Mouse (Mus musculus) left cerebral cortex, postnatal 36 days (tissue): ENCODE data around the gene Exoc5. TPM values are rescaled to one million over a fixed set of nuclear protein-coding genes. Genes with fewer than 3 reads are reported as not detected.

Experiments used
- DNase-seq, 2 experiments: peaks; one replicate each; pipeline ENCODE4 v3.0.0; 2021 to 2022; ENCODE audit warnings: low spot score in 2 of 2, mixed read lengths in 1 of 2
- intact Hi-C: fragments of 180-260 bp; cut with DNase I; formaldehyde crosslinking; loops from one replicate; pipeline ENCODE4 v1.15.1; 2025
- total RNA-seq, 2 experiments: library from RNA; stranded (reverse); gene quantifications; 2 replicates each; pipeline ENCODE4 v1.2.3; 2021

The Exoc5 gene
- total RNA-seq, 2 experiments from 2014 or later, result 53.8 to 60.8 TPM

DNA sequence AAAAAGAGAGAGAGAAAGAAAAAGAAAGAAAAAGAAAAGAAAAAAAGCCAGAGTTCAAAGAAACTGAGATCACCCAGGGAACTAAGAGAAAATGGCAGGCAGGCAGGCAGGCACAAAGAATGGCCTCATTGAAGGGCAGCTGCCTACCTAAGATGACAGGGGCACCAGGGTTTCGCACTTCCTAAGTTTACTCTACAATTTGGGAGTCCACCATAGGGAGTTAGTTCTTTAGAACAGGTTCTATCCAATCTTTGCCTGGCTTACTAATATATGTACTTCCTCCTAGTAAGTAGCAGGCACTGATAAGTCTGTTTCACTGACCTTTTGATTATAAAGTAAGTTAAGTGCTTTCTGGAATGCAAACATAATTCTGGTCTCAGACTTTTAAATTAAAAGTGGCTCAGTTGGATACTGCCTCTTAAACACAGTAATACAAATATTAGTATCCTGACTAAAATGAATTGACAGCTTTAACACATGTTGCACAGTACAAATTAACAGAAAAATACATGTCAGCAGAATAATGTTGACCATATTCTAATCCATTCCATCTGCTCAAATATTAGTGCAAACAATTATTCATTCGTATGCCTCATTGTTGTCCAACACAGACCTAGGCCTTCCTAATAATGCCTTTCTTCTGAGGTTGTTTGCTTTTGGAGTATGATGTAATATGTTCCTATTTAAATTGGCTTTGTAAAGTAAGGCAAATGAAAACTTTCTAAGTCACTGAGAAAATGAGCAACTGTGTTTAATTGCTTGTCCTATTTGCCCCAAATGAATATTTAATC lies 57.9 kb downstream of the Exoc5 start:
- DNase-seq, result no peak
- intact Hi-C loops, result no loop called here

DNA sequence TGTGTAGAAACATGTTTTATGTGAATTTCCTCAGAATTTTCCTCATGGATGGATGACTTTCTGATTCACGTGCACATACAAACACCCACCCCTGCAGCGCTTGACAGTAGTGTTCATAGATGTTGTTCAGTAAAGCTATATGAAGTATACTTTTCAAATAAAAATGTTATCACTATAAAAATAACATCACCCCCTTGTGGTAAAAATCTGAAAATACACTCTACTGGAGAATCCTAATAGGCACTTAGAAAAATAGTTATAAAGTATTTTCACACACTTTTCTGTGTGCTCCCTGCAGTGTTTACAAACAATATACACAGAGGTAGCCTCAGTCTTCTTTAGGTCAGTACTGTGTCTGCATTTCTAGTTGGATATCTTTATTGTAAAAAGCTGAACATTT lies 58.5 kb downstream of the Exoc5 start:
- no peak for DNase-seq
- intact Hi-C loops, result no loop called here

- DNase-seq, result no peak
- intact Hi-C loops, result no loop called here
These were observed 64.8 kb downstream of the Exoc5 start for GRCm38 (mm10) chr14:49001655-49002054.

- intact Hi-C loops, result loop anchor here (10.0 kb wide), 1 partner anchor 334 kb away; no protein-coding TSS in a partner anchor
These were observed 67.7 kb downstream of the Exoc5 start for GRCm38 (mm10) chr14:48998795-48999194.

DNA sequence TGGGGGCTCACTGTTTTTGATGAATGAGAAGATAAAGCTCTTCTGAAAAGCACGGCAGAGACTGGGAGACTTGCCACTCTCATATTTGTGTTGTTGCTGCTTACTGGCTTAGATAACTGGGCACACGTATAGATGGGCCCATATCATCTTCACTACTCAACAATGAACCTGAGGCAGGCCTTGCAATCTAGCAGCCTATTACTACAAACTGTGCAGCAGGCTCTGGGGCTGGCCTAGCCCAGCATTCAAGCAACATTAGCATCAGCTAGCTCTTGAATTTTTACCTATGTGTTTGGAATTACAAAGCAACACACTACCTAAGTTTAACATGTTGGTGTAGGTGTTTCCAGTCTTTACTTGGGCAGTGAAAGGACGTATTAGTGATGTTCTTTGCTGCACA lies 72.6 kb downstream of the Exoc5 start:
- intact Hi-C loops, result loop anchor here (10.0 kb wide), 1 partner anchor 329 kb away; no protein-coding TSS in a partner anchor
- DNase-seq, result no peak

More at GRCm38 (mm10) chr14:48998795-48999194, 67.7 kb downstream of the Exoc5 start:
- no peak for DNase-seq

- intact Hi-C loops, result loop anchor here (10.0 kb wide), 1 partner anchor 327 kb away; no protein-coding TSS in a partner anchor
- DNase-seq, result no peak
These were observed 74.3 kb downstream of the Exoc5 start for GRCm38 (mm10) chr14:48992070-48992580.

DNA sequence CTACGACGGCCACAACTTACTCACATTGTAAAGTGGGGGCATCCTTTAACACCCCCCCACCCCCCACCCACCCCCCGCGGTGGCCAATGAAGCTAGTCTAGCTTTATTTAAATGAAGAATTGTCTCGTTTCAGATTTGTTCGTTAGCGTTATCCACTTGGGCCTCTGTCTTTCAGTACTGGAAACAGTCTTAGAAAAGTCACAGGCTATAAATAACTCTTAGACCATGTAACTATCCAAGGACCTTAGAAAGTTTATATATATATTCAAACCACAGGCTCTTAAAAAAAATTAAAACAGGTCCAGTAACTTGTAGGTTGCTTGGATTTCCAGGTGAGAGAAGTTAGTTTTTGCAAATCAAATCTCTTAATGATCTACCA lies 75.3 kb downstream of the Exoc5 start:
- intact Hi-C loops, result loop anchor here (2.0 to 10.0 kb wide), 2 partner anchors 326 to 620 kb away; no protein-coding TSS in a partner anchor
- DNase-seq, result no peak

DNA sequence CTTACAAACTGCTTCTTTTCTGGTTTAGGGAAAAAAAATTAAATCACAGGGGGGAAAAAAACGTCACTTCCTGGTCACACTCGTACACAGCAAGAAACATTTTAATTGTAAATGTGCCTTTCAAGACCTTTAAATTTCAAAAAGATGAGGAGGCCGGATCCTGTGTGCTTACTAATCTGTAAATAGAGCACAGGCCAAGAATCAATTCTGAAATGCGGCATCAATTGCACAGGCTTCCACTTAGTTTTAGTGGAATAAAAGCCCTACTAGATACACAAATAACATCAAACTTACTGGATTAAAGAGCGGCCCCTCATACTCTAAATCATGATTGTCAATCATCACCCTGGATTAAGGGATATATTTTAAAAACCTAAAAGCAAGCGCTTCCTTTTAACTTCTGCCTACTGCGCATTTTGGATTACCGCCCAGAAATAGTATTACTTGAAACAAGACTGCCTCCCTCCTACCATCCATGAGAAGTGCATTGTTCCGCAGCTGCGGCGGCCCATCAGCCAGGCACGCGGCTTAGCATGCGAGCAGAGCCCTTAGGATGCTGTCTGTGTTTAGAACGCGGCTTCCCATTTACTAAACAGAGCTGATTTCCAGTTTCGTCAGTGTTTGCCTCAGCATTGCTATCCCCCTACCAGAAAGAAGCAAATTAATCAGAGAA lies 75.8 kb downstream of the Exoc5 start:
- intact Hi-C loops, result loop anchor here (2.0 to 10.0 kb wide), 2 partner anchors 326 to 620 kb away; no protein-coding TSS in a partner anchor
- DNase-seq, result peak; percentile 61 to 64

DNA sequence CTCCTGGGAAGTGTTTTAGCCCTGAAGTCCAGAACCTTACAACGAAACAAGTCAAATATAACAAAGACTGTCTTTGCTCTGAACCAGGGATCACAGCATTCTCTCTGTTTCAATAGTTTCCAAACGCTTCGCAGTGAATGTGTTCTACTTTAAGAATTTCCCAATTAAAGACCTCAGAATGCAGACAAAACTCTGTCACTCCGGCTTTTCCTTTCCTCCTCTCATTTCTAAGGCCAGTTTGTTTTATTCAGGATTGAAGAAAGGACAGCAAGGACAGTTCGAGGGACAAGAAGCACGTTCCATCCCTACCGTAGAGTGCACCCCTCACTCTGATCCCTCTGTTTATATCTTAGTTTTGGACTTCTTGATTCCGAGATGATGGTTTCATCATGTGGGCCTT lies 76.6 kb downstream of the Exoc5 start:
- DNase-seq, result no peak

DNA sequence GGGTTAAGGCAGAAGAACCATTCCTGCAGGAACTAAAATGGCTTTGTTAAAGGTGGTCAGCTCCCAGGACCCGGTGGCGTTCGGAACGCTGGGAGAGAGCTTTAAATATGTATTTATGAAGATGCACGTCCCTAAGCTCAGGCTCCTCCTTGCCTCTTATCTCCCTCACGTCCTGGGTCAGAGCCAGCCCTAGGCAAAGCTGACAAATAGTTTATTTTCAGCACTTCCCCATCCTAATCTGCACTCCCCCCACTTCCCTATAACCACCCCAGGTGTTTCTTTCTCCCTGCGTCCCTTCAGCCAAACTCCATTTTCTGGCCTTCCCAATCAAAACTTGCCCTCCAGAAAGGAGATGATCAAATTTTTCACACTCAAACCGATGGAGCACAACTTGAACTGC lies 80.2 kb downstream of the Exoc5 start:
- no peak for DNase-seq
- intact Hi-C loops, result loop anchor here (10.0 kb wide), 1 partner anchor 1231 kb away; no protein-coding TSS in a partner anchor

More for the DNA sequence above, 76.6 kb downstream of the Exoc5 start:
- intact Hi-C loops, result loop anchor here (2.0 to 10.0 kb wide), 3 partner anchors 325 to 1235 kb away; no protein-coding TSS in a partner anchor

- DNase-seq, result no peak
- intact Hi-C loops, result loop anchor here (1.0 to 10.0 kb wide), 2 partner anchors 462 to 1231 kb away; no protein-coding TSS in a partner anchor
These were observed 80.8 kb downstream of the Exoc5 start for GRCm38 (mm10) chr14:48985673-48986072.

GRCm38 (mm10) chr14:48978971-48979388 lies 87.5 kb downstream of the Exoc5 start:
- intact Hi-C loops, result no loop called here
- peak; percentile 35 to 45 for DNase-seq

- no peak for DNase-seq
- intact Hi-C loops, result no loop called here
These were observed 94.9 kb downstream of the Exoc5 start for GRCm38 (mm10) chr14:48971546-48971945.

- DNase-seq, result no peak
- intact Hi-C loops, result no loop called here
These were observed 97.8 kb downstream of the Exoc5 start for GRCm38 (mm10) chr14:48968670-48969069.

Other genes with a start within 250 kb of the Exoc5 start
- 10 to 100 TPM; 19.9 to 24.6 TPM for gene Ap5m1, start 556 bp downstream of the Exoc5 start, total RNA-seq
- gene Naa30, start 105.6 kb upstream of the Exoc5 start, total RNA-seq, result 10 to 100 TPM; 31.5 to 39.0 TPM
- gene ccdc198, start 178.8 kb upstream of the Exoc5 start, total RNA-seq, result not detected